Mouse (Mus musculus) erythroblast, embryonic 14.5 days (primary cell): ENCODE measurements at regions not wholly inside any gene's neighbourhood (a gene's known extent, or its start where the extent isn't known, plus 50 kb on each side); places are given as distances from the start of the nearest gene placed in this dataset.

Experiments
- GATA1 ChIP-seq: IDR thresholded peaks from 2 replicates; pipeline ENCODE4 v1.6.1; 2012; ENCODE audit warnings: low read length, inconsistent platforms, mixed read lengths
- TAL1 ChIP-seq: IDR thresholded peaks from 3 replicates; pipeline ENCODE4 v1.6.1; 2012; ENCODE audit warnings: low read length, inconsistent platforms, mixed read lengths

- no peak for TF ChIP-seq GATA1
- no peak for TF ChIP-seq TAL1
Measured at GRCm38 (mm10) chr1:77261678-77262077, 253.2 kb downstream of the Epha4 start.
